Mouse (Mus musculus) stomach, embryonic 14.5 days (tissue): ENCODE measurements at regions not wholly inside any gene's neighbourhood (a gene's known extent, or its start where the extent isn't known, plus 50 kb on each side); places are given as distances from the start of the nearest gene placed in this dataset.
A peak's percentile ranks its signal among the peaks of the same experiment; 100 is the strongest.

ENCODE experiments used
- ATAC-seq: fragments of 200-750 bp; cut with Nextera tagmentation; 2 replicates; pipeline ENCODE4 v1.8.0; 2017; ENCODE audit warnings: low read depth, moderate TSS enrichment; ENCODE audit not compliant: insufficient number of reproducible peaks, insufficient read depth, low FRiP score
- H3K27ac ChIP-seq: fragments of 300-500 bp; sonication (generic); 2 replicates; pipeline ENCODE4 v1.5.1; 2014; ENCODE audit warnings: mild to moderate bottlenecking, low read length, moderate library complexity, mixed read lengths
- H3K27me3 ChIP-seq: fragments of 300-500 bp; sonication (generic); 2 replicates; pipeline ENCODE4 v1.6.1; 2014; ENCODE audit warnings: low read length, control low read depth, mixed read lengths; ENCODE audit not compliant: control insufficient read depth, insufficient read depth
- H3K36me3 ChIP-seq: fragments of 300-500 bp; sonication (generic); 2 replicates; pipeline ENCODE4 v1.6.1; 2014; ENCODE audit warnings: mild to moderate bottlenecking, control low read depth, low read length, moderate library complexity, mixed read lengths; ENCODE audit not compliant: control insufficient read depth, insufficient read depth
- H3K4me1 ChIP-seq: fragments of 300-500 bp; sonication (generic); 2 replicates; pipeline ENCODE4 v1.6.1; 2014; ENCODE audit warnings: low read length, control low read depth, mixed read lengths; ENCODE audit not compliant: control insufficient read depth, insufficient read depth
- H3K4me2 ChIP-seq: fragments of 300-500 bp; sonication (generic); replicated peaks from 2 replicates; pipeline ENCODE4 v1.6.1; 2014; ENCODE audit warnings: low read depth, low read length, control low read depth
- H3K4me3 ChIP-seq: fragments of 300-500 bp; sonication (generic); 2 replicates; pipeline ENCODE4 v1.5.1; 2014; ENCODE audit warnings: low read depth, low read length, control low read depth
- H3K9ac ChIP-seq: fragments of 300-500 bp; sonication (generic); replicated peaks from 2 replicates; pipeline ENCODE4 v1.6.1; 2014; ENCODE audit warnings: low read depth, mild to moderate bottlenecking, control low read depth, low read length, moderate library complexity, mixed read lengths
- H3K9me3 ChIP-seq: fragments of 300-500 bp; sonication (generic); 2 replicates; pipeline ENCODE4 v1.6.1; 2016; ENCODE audit warnings: low read depth, low read length, control low read depth; ENCODE audit not compliant: control insufficient read depth
- WGBS: fragments of 180-500 bp; shearing (Covaris S2); extraction: QIAGEN DNeasy Blood & Tissue Kit; methylation state at CpG from one replicate; pipeline ENCODE4 v1.1.7; 2014; 5-methylcytosine and 5-hydroxymethylcytosine counted together

- ATAC-seq = no peak
- no peak overlapping the region for H3K27ac ChIP-seq
- H3K9me3 ChIP-seq = no peaks in the 10 kb centered on the region
- H3K4me2 ChIP-seq = no peak overlapping the region
- H3K4me3 ChIP-seq = no peak overlapping the region
- H3K27me3 ChIP-seq = no peaks in the 10 kb centered on the region
- H3K36me3 ChIP-seq = no peaks in the 10 kb centered on the region
- no peaks in the 10 kb centered on the region for H3K4me1 ChIP-seq
- WGBS = 49% methylated on average over 6 of the region's 6 CpGs
- no peak overlapping the region for H3K9ac ChIP-seq
These were observed 989.0 kb upstream of the H2afb3 start for GRCm38 (mm10) chrX:121301915-121302314.

- no peak overlapping the region for H3K27ac ChIP-seq
- no peak overlapping the region for H3K4me2 ChIP-seq
- H3K4me3 ChIP-seq = no peak overlapping the region
- H3K9me3 ChIP-seq = no peaks in the 10 kb centered on the region
- ATAC-seq = no peak
- H3K27me3 ChIP-seq = no peaks in the 10 kb centered on the region
- no peaks in the 10 kb centered on the region for H3K4me1 ChIP-seq
- H3K9ac ChIP-seq = no peak overlapping the region
- no peaks in the 10 kb centered on the region for H3K36me3 ChIP-seq
These were observed 978.3 kb upstream of the H2afb3 start for GRCm38 (mm10) chrX:121291239-121291638.

GRCm38 (mm10) chrX:121270071-121270470 is 957.2 kb upstream of the H2afb3 start:
- Histone ChIP-seq H3K36me3 (no peaks in the 10 kb centered on the region), H3K9me3 (no peaks in the 10 kb centered on the region), H3K4me3 (no peak overlapping the region), H3K27me3 (no peaks in the 10 kb centered on the region), H3K27ac (no peak overlapping the region), H3K4me1 (no peaks in the 10 kb centered on the region), H3K4me2 (no peak overlapping the region), H3K9ac (no peak overlapping the region)
- ATAC-seq = no peak

- WGBS = 38% methylated on average over 2 of the region's 2 CpGs
- no peak overlapping the region for H3K9ac ChIP-seq
- no peak for ATAC-seq
These were observed 956.7 kb upstream of the H2afb3 start for GRCm38 (mm10) chrX:121269620-121270019.

GRCm38 (mm10) chrX:121232142-121233000 is 919.5 kb upstream of the H2afb3 start:
- ATAC-seq = peak; percentile 80; the same call in 1 of the 2 replicates

More at GRCm38 (mm10) chrX:121269620-121270019, 956.7 kb upstream of the H2afb3 start:
- H3K4me3 ChIP-seq = no peak overlapping the region
- H3K4me2 ChIP-seq = no peak overlapping the region
- no peaks in the 10 kb centered on the region for H3K9me3 ChIP-seq
- H3K4me1 ChIP-seq = no peaks in the 10 kb centered on the region
- no peak overlapping the region for H3K27ac ChIP-seq
- no peaks in the 10 kb centered on the region for H3K27me3 ChIP-seq
- no peaks in the 10 kb centered on the region for H3K36me3 ChIP-seq

More at GRCm38 (mm10) chrX:121232142-121233000, 919.5 kb upstream of the H2afb3 start:
- Histone ChIP-seq H3K9ac (no peak overlapping the region), H3K9me3 (no peaks in the 10 kb centered on the region), H3K27ac (no peak overlapping the region), H3K36me3 (no peaks in the 10 kb centered on the region), H3K4me1 (no peaks in the 10 kb centered on the region), H3K27me3 (no peaks in the 10 kb centered on the region), H3K4me2 (no peak overlapping the region), H3K4me3 (no peak overlapping the region)
- 50% methylated on average over 3 of the region's 3 CpGs for WGBS
